Mouse (Mus musculus) cerebellum, postnatal 10 days (tissue): Measurements from ENCODE around the gene Serinc3.

Experiments used
- DNase-seq, 2 experiments: peaks; one replicate each; pipeline ENCODE4 v3.0.0; 2021; ENCODE audit warnings: mixed read lengths in 2 of 2

Gene Serinc3

DNA sequence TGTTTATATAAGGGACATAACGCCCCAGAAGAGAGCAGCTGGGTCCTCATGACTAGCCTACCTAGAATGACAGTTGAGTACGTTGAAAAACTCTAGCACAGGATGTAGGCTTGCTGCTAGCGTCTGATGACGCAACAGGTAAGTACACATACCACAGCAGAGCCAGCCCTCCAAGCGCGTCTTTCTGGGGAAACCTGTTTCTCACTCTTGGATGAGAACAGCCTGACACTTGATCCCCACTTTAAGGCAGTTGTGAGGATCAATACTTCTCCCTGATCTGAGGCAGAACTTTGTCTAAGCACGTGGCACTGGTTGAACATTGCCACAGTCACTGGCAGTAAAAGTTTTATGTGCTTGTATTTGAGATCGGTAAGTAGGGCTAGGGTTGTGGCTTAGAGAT, 24.5 kb downstream of the Serinc3 start:
- no peak for DNase-seq

DNA sequence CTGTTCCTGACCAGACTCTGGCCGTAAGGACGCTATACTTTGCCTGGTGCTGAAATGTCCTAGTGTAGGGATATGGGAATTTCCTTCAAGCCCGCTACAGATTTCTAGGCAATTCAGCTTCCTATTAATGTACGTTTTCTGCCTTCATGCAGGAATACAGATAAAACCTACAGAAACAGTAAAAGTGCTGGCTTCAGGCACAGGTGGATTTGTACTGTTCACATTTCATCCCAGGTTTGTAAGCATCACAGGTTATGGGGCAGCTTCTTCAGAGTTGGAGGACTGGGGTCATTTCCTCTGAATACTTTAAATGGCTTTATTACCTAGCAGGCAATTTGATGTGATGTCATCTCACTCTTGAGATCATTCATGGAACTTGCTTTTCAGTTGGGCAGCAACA, 27.1 kb downstream of the Serinc3 start:
- DNase-seq, result no peak

DNA sequence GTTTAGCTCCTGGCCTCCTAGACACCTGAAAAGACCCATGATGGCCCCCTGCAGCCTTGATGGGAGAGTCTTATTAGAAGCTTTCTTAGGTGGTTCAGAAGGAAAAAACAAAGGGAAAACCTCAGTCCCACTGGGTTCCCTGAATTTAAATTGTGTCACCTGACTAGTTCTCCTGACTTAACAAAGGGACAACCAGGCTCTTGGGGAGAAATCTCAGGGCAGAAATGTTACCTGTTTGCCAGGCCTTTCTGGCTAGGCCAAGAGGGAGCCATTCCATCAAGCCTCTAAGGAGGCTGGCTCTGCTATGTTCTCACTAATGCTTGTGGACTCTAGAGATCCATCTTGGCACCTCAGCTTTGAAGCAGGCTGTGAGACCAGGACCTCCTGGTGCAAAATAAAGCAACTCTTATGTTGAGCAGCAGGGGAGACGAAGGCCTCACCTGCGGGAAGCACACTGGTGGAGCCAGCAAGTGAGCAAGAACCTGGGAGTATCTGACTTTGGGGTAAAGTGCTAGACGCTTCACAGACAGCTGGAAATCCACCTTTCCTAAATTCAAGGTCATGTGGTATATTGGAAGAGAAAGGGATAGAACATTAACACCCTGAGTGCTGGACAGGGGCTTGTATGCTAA, 27.6 kb downstream of the Serinc3 start:
- no peak for DNase-seq

DNA sequence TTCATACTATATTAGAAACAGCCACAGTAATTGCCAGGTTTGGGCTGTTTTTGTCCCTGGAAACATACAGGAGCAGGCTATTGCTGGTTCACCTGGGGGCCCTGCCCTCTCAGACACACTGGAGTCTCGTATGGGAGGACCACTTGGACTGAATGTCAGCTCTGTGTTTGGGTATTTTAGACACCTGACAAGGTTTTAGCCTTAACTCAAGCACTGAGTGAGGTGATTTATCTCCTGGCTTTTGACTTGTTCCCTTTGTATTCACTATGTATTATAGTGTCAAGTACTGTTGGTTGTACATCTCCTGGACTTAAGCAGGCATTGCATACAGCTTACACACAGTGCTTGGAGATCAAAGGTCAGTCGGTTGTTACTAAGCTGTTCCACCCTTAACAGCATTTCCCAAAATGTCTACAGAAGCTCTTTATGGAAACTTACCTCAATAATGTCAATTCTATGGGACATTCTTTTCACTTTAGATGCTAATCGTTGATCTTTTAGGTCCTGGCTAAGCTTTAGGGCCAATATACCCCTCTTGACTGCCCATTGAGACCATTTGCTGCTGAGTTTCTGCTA, 28.2 kb downstream of the Serinc3 start:
- no peak for DNase-seq

DNA sequence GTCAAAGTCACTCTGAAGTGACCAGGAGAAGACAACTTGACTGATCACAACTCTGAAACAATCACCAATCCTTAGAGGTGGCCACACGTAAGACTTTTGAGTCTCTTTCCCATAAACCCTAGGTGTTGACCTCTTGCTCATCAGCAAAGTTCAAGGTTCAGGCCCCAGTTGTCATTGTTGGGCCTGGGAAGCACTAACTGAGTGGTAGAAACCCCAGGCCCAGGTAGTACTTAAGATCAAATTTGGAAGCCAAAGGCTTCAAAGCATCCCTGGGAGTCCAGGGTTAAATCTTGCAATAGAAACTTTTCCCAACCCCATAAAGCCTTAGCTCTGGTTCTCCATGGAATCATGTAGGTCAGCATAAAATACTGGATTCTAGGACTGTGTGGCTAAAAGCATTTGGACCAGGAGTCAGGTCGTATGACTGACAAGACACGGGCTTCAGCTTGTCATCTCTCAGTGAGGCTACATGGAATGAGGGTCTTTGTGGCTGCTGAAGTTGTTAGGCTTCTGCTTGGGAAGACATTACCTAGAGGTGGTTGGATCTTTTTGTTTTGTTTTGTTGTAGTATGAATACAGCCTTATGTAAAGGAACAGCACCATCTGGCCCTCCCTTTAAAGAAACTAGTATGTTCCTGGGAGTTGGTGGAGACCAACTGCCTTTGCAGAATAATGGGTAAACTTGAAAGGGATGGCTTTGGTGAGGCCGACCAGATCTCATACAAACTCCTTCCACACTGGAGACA, 28.9 kb downstream of the Serinc3 start:
- DNase-seq, result no peak

DNA sequence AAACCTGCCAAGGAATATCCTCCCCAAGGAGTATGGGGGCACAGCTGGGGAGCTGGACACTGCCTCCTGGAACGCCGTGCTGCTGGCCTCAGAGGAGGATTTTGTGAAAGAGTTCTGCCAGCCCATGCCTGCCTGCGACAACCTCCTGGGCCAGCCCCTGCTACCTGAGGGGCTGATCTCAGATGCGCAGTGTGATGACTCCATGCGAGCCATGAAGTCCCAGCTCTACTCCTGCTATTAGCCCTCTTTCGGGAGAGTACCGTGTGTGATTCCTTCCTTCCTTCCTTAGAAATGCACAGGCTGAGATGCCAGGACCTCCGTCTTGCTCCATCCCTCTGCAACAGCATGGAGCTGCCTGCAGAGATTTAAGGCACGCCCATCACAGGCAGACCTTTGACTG, 29.5 kb downstream of the Serinc3 start:
- no peak for DNase-seq

DNA sequence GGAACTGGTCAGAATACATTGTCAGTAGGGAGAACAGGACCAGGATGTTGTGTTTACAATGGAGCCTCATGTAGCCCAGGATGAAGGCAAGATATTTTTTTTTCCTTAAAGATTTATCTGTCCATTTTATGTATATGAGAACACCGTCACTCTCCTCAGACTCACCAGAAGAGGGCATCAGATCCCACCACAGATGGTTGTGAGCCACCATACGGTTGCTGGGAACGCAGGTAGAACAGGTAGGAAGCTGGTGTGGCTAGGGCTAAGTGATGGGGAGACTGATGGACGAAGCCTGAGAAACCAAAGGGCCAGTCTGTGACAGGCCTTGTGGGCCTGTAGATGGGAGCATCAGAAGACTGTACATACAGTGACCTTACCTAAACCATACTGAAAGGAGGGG, 30.9 kb downstream of the Serinc3 start:
- DNase-seq, result no peak

DNA sequence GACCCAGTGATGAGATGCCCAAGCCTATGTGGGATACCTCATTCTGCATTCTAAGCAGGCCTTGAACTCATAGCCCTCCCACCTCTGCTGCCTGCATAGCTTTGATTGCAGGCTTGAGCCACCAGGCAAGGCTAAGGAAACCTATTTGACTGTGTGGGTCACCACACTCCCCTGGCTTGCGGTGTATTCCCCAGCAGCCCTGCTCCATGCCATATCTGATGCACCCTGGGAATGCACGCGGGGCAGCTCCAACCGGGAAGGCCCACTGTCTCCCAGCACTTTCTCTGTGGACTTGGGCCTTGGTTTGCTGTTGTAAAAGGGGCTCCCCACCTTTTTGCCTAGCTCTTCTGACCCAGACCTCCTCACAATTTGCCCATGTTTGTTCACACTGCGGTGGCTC, 31.7 kb downstream of the Serinc3 start:
- no peak for DNase-seq

DNA sequence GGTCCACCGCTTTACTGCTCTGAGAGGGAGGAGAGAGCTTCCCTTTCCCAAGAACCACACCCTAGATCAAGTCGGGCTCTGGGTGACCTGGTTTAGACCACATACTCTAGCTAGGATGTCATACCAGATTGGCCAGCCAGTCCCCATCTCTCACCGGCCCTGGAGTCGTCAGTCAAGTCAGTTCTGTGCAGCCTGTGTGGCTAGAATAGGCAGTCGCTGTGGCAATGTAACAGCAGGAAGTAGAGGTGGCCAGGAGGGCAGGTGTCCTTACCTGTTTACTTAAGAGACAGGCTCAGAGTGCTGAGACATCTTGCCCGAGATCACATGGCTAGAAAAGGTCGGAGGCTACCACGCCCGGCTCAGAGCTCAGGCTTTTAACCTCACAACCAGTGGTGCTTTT, 33.8 kb downstream of the Serinc3 start:
- DNase-seq, result no peak

DNA sequence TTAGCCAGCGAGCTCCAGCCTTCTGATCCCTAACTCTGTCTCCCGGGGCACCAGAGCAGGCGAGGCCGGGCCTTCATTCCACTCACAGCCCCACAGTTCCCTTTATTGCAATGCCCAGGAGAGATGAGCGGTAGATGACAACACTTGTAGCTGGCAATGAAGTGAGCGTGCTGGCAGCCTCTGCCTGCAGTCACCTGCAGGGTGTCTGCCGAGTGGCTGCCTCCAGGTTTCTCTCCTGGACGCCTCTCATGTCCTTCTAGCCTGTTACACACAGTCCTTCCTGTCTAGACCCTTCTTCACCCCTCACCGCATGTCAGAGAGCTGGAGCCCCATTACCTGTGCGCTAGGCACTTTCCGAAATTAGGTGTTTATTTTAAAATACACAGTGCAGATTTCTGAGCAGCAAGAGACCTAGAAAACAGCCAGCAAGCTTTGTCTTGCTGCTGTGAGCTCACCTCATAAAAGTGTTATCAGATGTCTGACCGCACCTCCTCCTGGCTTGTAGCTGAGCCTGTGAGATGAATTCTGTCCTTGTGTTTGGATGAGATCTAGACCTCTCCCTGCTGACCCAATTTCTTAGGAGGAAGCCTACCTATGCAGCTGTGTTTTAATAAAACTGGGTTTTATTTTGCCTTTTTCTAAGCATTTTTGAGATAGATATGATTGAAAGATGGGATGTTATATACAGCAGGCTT, 35.5 kb downstream of the Serinc3 start:
- no peak for DNase-seq

DNA sequence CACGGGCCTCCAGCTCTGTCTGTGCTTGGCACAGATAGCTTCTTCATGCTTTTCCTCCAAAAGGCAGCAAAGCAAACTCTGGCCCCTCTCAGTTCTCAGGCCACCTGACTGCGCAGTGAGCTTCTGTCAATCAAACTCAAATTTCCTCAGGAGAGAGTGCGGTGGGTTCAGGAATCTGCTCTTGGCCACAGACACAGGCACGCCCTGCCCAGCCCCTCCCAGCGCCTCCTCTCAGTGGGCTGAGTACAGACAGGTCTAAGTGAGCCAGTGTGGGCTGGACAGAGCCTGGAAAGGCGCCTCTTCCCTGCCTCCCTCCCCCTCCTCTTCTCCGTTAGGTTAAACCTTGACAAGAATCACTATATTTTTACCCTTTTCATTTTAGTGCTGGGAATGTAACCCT, 36.9 kb downstream of the Serinc3 start:
- DNase-seq, result no peak

DNA sequence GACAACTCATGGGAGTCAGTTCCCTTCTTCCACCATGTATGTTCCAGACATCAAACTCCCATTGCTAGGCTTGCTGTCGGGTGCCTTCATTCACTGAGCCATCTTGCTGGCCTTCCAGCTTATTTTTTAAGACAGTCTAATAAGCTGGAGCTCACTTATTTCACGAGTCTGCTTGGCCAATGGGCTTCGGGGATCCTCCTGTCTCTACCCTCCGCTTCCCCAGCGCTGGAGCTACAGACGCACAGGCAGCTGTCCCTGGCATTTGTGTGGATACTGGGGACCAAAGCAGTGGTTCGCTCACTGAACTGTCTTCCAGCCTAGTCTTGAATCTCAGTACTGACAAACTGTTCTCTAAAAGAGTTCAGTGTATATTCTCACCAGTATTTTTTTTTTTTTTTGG, 38.8 kb downstream of the Serinc3 start:
- no peak for DNase-seq

DNA sequence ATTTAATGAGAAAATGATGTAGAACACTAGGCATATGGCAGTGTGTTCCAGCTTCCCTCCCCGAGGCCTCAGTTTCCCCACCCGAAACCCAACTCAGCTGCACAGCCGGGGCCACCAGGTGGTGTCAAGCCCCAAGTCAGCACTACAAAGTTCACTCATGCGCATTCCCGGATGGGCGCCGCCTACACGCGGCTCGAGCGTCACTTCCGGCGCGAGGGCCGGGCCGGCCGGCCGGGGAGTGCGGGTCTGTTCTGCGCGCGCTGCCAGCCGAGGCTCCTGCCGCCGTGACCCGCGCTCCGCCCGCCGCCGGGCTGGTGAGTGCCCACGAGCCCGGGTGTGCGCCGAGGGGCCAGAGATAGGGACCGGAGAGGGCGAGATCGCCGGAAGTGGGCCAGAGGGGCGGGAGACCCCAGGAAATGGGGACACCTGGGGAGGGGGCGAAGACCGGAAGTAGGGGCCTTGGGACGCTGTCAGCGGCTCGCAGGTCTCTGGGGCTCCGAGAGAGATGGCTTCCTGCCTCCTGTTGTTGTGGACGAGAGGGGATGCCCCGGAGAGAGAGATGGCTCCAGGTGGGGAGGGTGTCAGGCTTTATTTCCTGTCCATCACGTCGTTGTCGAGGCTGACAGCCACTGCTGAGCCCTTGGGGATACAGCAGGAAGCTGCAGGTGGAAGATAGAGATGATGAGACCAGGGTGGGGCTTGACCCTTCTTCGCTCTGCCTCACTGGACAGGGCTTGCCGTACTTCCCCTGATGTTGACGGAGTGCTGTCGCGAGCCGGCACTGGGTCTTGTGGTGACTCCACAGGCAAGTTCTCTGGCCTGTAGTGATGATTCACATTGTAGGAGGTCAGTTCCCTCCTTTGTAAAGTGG, 42.6 kb downstream of the Serinc3 start, which contains the start of gene Ttpal:
Gene Ttpal (plus strand): TSS at position 214 of the 871 bp plus-strand sequence.
- peak; percentile 93 to 95 for DNase-seq

DNA sequence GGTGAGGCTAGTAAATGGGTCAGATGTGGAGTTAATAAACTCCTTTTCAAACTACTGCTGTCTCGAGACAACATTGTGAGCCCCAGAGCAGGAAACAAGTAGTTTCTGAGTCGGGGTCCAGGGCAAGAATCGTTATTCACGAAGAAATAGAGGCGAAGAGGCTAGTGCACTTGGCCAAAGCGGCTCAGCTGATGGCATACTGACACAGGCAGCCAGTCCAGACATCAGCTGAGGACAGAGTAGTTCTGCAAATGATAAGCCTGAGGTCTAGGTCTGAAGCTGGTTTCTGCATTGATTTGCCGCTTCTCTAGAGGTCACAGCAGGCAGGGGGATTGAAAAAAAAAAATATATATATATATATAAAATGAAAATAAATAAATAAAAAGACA, 43.2 kb downstream of the Serinc3 start:
- peak; percentile 24 to 39 for DNase-seq

DNA sequence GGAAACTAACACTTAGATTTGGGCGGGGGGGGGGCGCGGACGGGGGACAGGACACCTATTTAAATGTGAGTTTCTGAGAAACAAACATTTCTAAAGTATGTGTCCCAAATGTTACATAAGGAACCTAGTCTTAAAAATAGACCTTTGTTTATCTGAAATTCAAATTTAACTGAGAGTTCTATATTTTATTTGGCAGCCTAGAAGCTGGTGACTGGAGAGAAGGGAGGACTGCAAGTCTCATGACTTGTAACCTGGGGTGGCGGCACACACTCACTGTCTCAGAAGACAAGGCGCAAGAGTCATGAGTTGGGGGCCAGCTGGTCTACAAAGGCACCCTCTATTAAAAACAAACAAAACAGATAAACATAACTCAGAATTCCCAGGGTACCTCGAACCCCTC, 43.9 kb downstream of the Serinc3 start:
- no peak for DNase-seq

DNA sequence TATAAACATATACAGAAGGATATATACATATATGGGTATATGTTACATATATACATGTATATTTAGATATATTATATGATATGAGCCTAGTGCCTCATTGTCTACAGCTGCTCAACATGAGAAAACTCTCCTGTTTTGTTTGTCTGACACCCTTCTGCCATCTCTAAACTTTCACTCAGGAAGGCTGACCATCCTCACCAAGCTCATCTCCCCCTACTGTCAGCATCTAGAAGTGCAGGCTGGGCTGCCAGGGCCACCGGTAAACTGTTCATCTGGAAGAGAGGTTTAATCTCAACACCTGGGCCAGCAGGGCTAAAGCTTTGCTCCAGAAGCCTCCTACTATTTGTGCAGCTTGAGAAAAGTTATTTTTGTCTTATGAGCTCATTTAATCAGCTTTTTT, 45.7 kb downstream of the Serinc3 start:
- peak; percentile 87 to 90 for DNase-seq

DNA sequence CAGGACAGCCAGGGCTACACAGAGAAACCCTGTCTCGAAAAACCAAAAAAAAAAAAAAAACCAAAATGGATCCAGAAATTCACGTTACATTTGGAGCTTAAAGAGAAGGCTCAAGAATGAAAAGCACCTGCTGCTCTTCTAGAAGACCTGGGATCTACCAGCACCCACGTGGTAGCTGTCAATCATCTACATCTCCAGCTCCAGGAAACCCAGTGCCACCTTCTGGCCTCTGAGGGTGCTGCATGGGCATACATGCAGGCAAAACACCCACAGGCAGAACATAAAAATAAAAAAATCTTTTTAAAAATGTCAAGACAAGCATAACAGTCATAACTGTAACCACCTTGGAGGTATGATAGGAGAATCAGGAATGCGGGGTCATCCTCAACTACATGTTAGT, 47.3 kb downstream of the Serinc3 start:
- DNase-seq, result peak; percentile 72 to 80

DNA sequence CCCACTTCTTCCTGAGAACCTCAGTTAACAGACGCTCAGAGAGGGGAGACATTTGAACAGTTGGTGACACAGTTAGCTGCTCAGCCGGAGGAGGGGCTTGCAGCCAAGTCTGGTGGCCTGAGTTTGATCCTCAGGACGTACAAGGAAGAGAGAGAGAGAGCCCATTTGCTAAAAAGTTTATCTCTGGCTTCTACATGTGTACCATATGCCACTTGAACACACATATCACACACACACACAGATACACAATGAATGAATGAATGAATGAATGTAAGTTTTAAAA, 48.1 kb downstream of the Serinc3 start:
- peak; percentile 41 to 59 for DNase-seq

DNA sequence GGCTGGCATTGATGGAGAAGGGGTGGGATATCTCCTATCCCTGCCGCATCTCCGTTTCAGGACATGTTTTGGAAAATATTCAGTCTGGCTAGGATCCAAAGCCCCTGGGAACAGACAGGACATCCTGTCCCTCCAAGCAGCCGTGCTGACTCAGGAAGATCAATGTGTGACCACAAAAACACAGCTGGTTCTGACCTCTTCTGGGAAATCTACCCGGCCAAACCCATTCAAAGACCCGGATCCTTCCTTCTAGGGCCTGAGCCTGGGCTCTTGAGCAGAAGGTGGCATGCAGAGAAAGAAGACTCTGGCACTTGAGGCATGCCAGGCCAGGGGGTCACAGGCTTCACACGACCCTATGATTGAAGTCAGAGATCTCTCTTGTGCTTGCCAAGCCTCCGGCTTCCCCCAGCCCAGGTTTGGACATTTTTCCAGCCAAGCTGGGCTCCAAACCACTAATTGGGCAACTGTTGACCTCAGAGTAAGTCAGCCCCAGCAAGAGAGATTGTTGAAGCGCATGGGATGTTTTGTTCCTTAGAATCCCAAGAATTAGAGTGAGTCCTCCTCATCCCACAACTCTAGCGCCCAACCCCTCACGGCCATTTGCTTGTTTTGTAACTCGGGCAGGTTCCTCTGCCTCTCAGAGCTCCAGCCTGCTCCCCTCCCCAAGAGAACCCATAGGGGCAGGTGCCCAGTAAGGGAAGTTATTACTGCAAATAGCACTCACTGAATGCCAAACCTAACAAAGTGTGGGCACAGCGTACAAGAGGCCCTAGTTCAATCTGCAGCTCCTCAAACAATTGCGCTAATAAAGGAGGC, 48.7 kb downstream of the Serinc3 start:
- peak; percentile 25 to 47 for DNase-seq

DNA sequence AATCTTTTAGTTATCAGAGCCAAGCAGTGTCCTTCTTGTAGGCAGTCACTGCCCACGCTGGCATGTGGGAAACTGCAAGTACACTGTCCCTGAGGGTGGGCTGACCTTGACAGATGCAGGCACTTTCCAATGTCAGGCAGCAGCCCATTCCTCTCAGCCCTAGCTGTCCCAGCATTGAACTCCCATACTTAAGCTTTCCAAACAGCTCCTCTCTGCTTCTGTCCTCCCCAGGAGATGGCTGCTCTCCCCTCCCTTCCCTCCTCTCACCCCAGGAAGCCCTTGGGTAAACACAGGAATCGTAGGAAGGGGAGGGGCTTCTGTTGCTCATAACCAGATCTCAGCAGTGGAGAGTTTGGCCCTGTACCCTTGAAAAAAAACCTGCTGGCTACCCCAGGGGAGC, 49.8 kb downstream of the Serinc3 start:
- no peak for DNase-seq

DNA sequence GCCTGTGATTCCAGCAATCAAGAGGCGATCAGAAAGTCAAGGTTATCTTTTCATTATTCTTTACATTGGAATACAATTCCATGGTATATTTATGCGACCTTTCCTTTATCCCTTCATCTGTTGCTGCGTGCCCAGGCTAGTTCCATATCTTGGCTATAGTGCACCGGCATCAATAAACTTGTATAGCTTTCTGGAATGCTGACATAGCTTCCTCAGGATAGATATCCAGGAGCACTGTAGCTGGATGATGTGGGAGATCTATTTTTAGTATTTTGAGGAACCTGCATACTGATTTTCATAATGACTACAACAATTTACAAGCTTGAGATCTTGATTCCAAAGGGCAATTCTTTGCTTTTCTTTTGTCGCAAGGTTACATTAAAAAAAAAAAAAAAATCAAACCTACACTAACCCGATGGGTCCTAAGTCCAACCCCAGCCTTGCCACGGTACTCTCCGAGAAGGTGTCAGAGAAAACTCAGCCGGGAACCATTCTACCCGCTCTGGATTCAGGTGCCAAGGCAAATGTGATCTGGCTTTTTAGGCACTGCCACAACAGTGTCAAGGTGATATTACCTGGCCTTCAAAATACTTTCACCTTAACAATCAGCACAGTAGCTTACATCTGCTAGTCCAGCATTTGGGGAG, 51.2 kb downstream of the Serinc3 start:
- no peak for DNase-seq

DNA sequence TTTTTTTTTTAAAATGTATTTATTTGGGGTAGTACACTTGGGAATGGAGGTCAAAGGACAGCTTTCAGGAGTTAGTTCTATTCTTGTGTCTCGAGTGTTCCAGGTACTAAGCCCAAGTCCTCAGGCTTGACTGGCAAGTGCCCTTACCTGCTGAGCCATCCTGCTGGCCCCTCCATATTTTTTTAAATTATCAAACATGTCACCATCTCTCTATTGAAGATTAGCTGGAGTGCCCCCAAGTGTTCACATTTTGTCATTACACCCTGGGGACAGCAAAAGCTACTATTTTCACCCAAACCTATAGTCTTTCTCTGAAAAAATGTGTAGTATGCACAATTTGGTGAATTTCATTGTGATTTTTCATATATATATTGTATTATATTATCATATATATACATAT, 52.8 kb downstream of the Serinc3 start:
- peak; percentile 77 to 86 for DNase-seq
